Mouse (Mus musculus) spleen, adult 2 months (tissue): ENCODE measurements around the gene Crybg3. TPM values are rescaled to one million over a fixed set of nuclear protein-coding genes. Genes with fewer than 3 reads are reported as not detected.

ENCODE experiments used
- DNase-seq, 2 experiments: peaks; one replicate each; pipeline versions ENCODE4 v3.0.0 to v3.0.0-alpha.2; 2012 to 2021; ENCODE audit warnings: low spot score in 2 of 2, low read depth in 1 of 2
- H3K27ac ChIP-seq: fragments of 200-500 bp; 2 replicates; pipeline ENCODE4 v1.5.1; 2012; ENCODE audit warnings: low read length, inconsistent platforms; ENCODE audit not compliant: insufficient read depth
- H3K27me3 ChIP-seq: fragments of 200-500 bp; 2 replicates; pipeline ENCODE4 v1.6.1; 2012; ENCODE audit warnings: mild to moderate bottlenecking, moderate library complexity, low read length, inconsistent platforms; ENCODE audit not compliant: control insufficient read depth, insufficient read depth
- H3K36me3 ChIP-seq: fragments of 200-500 bp; 2 replicates; pipeline ENCODE4 v1.6.1; 2012; ENCODE audit warnings: mild to moderate bottlenecking, low read length, inconsistent platforms; ENCODE audit not compliant: control insufficient read depth, insufficient read depth
- H3K4me1 ChIP-seq: fragments of 200-500 bp; 2 replicates; pipeline ENCODE4 v1.6.1; 2011; ENCODE audit warnings: inconsistent platforms; ENCODE audit not compliant: control insufficient read depth, insufficient read depth, insufficient read length
- H3K4me3 ChIP-seq: fragments of 200-500 bp; 2 replicates; pipeline ENCODE4 v1.5.1; 2011; ENCODE audit warnings: mild to moderate bottlenecking, inconsistent platforms; ENCODE audit not compliant: insufficient read depth, insufficient read length; ENCODE audit errors: extremely low read depth
- CTCF ChIP-seq: fragments of 200-500 bp; IDR thresholded peaks from 2 replicates; pipeline ENCODE4 v1.5.1; 2011; ENCODE audit warnings: mild to moderate bottlenecking, inconsistent platforms; ENCODE audit not compliant: insufficient read depth, insufficient read length, insufficient replicate concordance; ENCODE audit errors: extremely low read depth
- POLR2A ChIP-seq: fragments of 200-500 bp; IDR thresholded peaks from 2 replicates; pipeline ENCODE4 v1.6.1; 2011; ENCODE audit warnings: low read depth, low read length, inconsistent platforms
- WGBS: fragments of 180-500 bp; shearing (Covaris S2); methylation state at CpG from one replicate; pipeline ENCODE4 v1.1.7; 2018; 5-methylcytosine and 5-hydroxymethylcytosine counted together
- polyA plus RNA-seq: library from polyadenylated mRNA; depleted of rRNA; stranded (reverse); fragments of >200 nt; gene quantifications from 2 replicates; pipeline ENCODE4 v1.2.3, GENCODE M21; 2012

The Crybg3 gene
- polyA plus RNA-seq, 1 experiment, result 1.1 TPM

DNA sequence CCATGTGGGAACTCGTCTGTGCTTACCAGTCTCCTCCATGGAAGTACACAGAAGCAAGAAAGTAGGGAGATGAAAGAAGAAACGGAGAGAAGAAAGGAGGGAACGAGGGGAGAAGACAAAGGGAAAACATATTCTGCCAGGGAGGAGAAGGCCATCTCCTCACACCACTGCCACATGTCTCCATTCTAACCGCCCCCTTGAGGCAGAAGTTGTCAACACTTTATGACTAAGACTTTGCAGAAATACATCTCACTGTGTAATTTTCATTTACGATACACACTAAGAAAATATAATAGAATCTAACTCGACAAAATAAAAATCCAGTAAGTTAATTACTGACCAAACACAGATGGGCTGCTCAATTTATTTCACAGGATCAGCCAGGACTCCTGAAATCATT lies 73.8 kb downstream of the Crybg3 start:
- TF ChIP-seq CTCF, result no peak
- no peak for TF ChIP-seq POLR2A
- peaks cover 3% of the 10 kb centered on the region for H3K36me3 ChIP-seq
- WGBS, result 85% methylated on average over 6 of the region's 6 CpGs
- no peak for DNase-seq
- H3K27ac ChIP-seq, result no peak overlapping the region
- H3K4me1 ChIP-seq, result no peaks in the 10 kb centered on the region
- H3K4me3 ChIP-seq, result no peak overlapping the region
- H3K27me3 ChIP-seq, result no peaks in the 10 kb centered on the region

DNA sequence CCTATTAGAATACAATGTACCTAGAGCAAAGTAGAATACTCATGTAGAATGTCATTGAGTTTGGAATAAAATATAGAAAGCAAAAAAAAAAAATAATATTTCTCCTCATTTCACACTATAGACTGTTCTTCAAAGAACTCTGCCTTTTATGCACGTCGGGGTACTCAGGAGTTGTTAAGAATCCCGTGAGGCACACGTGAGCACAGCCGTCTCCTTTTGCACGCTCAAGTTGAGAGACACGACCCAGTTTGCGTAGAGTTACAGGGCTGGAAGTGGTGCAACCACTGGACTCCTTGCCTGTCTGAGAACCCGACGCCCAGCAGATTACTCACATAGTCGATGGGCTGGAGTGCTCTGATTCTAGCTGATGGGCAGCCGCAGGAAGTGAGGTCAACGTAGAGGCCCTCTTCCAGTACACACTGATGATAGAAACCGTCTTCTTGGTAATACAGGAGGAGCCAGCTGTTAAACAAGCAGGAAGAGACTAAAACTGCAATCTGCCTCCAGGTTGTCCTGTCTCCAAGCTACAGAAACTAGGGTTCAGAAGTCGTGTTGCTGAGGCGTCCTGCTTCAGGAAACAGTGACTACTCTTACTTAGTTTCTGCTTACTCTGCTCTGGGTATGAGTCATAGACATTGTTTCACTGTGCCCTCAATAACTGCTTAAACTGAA lies 78.9 kb downstream of the Crybg3 start:
- 86% methylated on average over 16 of the region's 16 CpGs for WGBS
- TF ChIP-seq POLR2A (no peak), CTCF (no peak)
- DNase-seq, result no peak
- no peak overlapping the region for H3K4me3 ChIP-seq
- H3K27ac ChIP-seq, result no peak overlapping the region
- H3K27me3 ChIP-seq, result no peaks in the 10 kb centered on the region
- H3K36me3 ChIP-seq, result peaks cover 2% of the 10 kb centered on the region; the same call in 1 of the 2 replicates
- peaks cover 2% of the 10 kb centered on the region; the same call in 1 of the 2 replicates for H3K4me1 ChIP-seq

GRCm38 (mm10) chr16:59517447-59518219 lies 83.1 kb downstream of the Crybg3 start:
- Histone ChIP-seq H3K36me3 (peaks cover 2% of the 10 kb centered on the region; the same call in 1 of the 2 replicates), H3K27me3 (no peaks in the 10 kb centered on the region), H3K4me1 (peaks cover 3% of the 10 kb centered on the region; the same call in 1 of the 2 replicates), H3K27ac (no peak overlapping the region), H3K4me3 (no peak overlapping the region; the same call in 1 of the 2 replicates)
- TF ChIP-seq POLR2A (no peak), CTCF (no peak)
- WGBS, result 11% methylated on average over 15 of the region's 15 CpGs
- DNase-seq, result peak; percentile 20 to 36

DNA sequence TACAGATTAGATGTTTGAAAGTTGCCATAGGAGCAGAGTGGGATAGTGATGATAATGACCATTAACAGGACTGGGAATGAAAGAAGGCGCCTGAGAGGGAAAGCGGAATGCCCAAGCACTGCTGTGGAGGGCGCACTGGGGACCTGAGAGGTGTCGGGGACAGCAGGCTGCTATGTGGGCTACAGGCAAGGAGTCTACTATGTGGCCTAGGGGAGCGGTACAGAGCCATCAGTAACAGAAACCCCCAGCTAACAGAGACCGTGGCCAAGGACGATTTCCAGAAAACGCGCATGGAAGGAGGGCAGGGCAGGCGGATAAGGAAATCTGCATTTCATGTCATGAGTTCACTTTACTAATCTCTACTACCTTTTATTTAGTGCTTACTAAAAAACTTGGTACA lies 83.8 kb downstream of the Crybg3 start:
- 69% methylated on average over 10 of the region's 10 CpGs for WGBS
- Histone ChIP-seq H3K27me3 (no peaks in the 10 kb centered on the region), H3K4me3 (no peak overlapping the region), H3K4me1 (peaks cover 3% of the 10 kb centered on the region; the same call in 1 of the 2 replicates), H3K27ac (no peak overlapping the region), H3K36me3 (peaks cover 2% of the 10 kb centered on the region; the same call in 1 of the 2 replicates)
- TF ChIP-seq POLR2A (no peak), CTCF (no peak)
- DNase-seq, result no peak

- 86% methylated on average over 5 of the region's 5 CpGs for WGBS
- H3K4me1 ChIP-seq, result peaks cover 3% of the 10 kb centered on the region; the same call in 1 of the 2 replicates
- no peak overlapping the region for H3K4me3 ChIP-seq
- DNase-seq, result no peak
- no peak for TF ChIP-seq CTCF
- no peaks in the 10 kb centered on the region for H3K27me3 ChIP-seq
- no peak overlapping the region for H3K27ac ChIP-seq
- H3K36me3 ChIP-seq, result no peaks in the 10 kb centered on the region
Observed at GRCm38 (mm10) chr16:59515169-59515568, 85.6 kb downstream of the Crybg3 start.

GRCm38 (mm10) chr16:59509830-59510229 lies 90.9 kb downstream of the Crybg3 start:
- TF ChIP-seq CTCF (no peak), POLR2A (no peak)
- DNase-seq, result no peak
- WGBS, result 92% methylated on average over 5 of the region's 5 CpGs

DNA sequence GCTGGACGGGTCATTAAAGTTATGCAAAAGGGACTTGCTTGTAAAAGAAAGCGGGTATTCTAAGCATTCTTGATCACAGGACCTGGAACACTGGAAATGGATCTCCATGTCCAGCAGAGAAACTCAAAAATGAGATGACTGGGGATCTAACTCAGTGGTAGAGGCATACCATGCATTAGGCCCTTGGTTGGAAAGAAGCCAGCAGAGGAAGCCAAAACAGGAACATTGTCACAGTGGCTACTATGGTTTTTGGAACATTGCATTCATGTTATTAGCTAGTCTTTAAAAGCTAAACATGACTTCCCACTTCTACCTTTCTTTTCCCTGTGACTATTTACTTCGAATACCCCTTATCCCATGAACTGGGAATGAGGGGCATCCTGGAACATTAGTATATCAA lies 101.6 kb downstream of the Crybg3 start:
- Histone ChIP-seq H3K36me3 (peaks cover 4% of the 10 kb centered on the region), H3K4me3 (no peak overlapping the region), H3K27ac (no peak overlapping the region), H3K4me1 (no peaks in the 10 kb centered on the region), H3K27me3 (no peaks in the 10 kb centered on the region)
- no peak for DNase-seq
- WGBS, result 86% methylated on average over 3 of the region's 3 CpGs
- TF ChIP-seq CTCF, result no peak
- TF ChIP-seq POLR2A, result no peak

More at GRCm38 (mm10) chr16:59509830-59510229, 90.9 kb downstream of the Crybg3 start:
- no peaks in the 10 kb centered on the region for H3K4me1 ChIP-seq
- H3K4me3 ChIP-seq, result no peak overlapping the region
- H3K27ac ChIP-seq, result no peak overlapping the region
- peaks cover 1% of the 10 kb centered on the region; the same call in 1 of the 2 replicates for H3K36me3 ChIP-seq
- H3K27me3 ChIP-seq, result no peaks in the 10 kb centered on the region
